Mouse (Mus musculus) embryonic fibroblast, embryonic 13.5 days (primary cell): ENCODE results near the gene Olfr507. TPM values are rescaled to one million over a fixed set of nuclear protein-coding genes. Genes with fewer than 3 reads are reported as not detected.
"Not testable (repeated sequence)": the region's sequence is repeated elsewhere in the genome, so short reads cannot be mapped to it uniquely, and the experiment has no call there.

Experiments
- H3K27ac ChIP-seq: 2 replicates; pipeline ENCODE4 v1.5.1; 2012; ENCODE audit warnings: low read length, control low read depth, inconsistent platforms; ENCODE audit not compliant: insufficient read depth
- H3K4me1 ChIP-seq: 2 replicates; pipeline ENCODE4 v1.6.1; 2011; ENCODE audit warnings: low read length; ENCODE audit not compliant: control insufficient read depth, insufficient read depth
- H3K4me3 ChIP-seq: 2 replicates; pipeline ENCODE4 v1.5.1; 2011; ENCODE audit warnings: mild to moderate bottlenecking, control low read depth, low read length; ENCODE audit not compliant: insufficient read depth
- CTCF ChIP-seq: IDR thresholded peaks from 2 replicates; pipeline ENCODE4 v1.5.1; 2011; ENCODE audit warnings: mild to moderate bottlenecking, control low read depth, low read length, moderate library complexity, borderline replicate concordance; ENCODE audit not compliant: insufficient read depth
- POLR2A ChIP-seq: IDR thresholded peaks from 2 replicates; pipeline ENCODE4 v1.6.1; 2011; ENCODE audit warnings: low read depth, mild to moderate bottlenecking, control low read depth, low read length, moderate library complexity
- polyA plus RNA-seq: library from polyadenylated mRNA; stranded (reverse); fragments of >200 nt; gene quantifications from 2 replicates; pipeline ENCODE4 v1.2.4, GENCODE M21; 2011; ENCODE audit warnings: low read depth; ENCODE audit not compliant: missing spikeins, insufficient read length

Olfr507 gene
- polyA plus RNA-seq, result not detected in 2 replicates

- no peak within 1 kb of the TSS for H3K4me3 ChIP-seq
- TF ChIP-seq POLR2A, result no peak
- TF ChIP-seq CTCF, result no peak
- no peak within 1 kb of the TSS for H3K27ac ChIP-seq
- no peaks in the 10 kb centered on the region for H3K4me1 ChIP-seq
Observed at GRCm38 (mm10) chr7:108621514-108621913, at the start of gene Olfr507. TSS of gene Olfr507 (plus strand) at chr7:108621814.

- no peak for TF ChIP-seq POLR2A
- no peak for TF ChIP-seq CTCF
- Histone ChIP-seq H3K4me3 (no peak overlapping the region), H3K27ac (no peak overlapping the region), H3K4me1 (no peaks in the 10 kb centered on the region)
Observed at GRCm38 (mm10) chr7:108589797-108590196, 31.8 kb upstream of the Olfr507 start.

- not testable (repeated sequence) for H3K4me3 ChIP-seq, H3K27ac ChIP-seq, H3K4me1 ChIP-seq
Observed at GRCm38 (mm10) chr7:108601916-108602315, 19.7 kb upstream of the Olfr507 start.

GRCm38 (mm10) chr7:108610487-108610886 is 11.1 kb upstream of the Olfr507 start, which contains the start of gene Olfr506:
TSS of gene Olfr506 (plus strand) at chr7:108610787.
- no peak for TF ChIP-seq CTCF
- TF ChIP-seq POLR2A, result no peak
- no peak within 1 kb of the TSS for H3K27ac ChIP-seq
- H3K4me3 ChIP-seq, result no peak within 1 kb of the TSS
- no peaks in the 10 kb centered on the region for H3K4me1 ChIP-seq

- TF ChIP-seq CTCF (no peak), POLR2A (no peak)
- Histone ChIP-seq H3K4me1 (no peaks in the 10 kb centered on the region), H3K27ac (no peak overlapping the region), H3K4me3 (no peak overlapping the region)
Observed at GRCm38 (mm10) chr7:108614110-108614509, 7.5 kb upstream of the Olfr507 start.

GRCm38 (mm10) chr7:108616781-108617180 is 4.8 kb upstream of the Olfr507 start:
- H3K27ac ChIP-seq, H3K4me1 ChIP-seq, H3K4me3 ChIP-seq: not testable (repeated sequence)

- Histone ChIP-seq H3K4me3 (no peak within 1 kb of the TSS), H3K4me1 (no peaks in the 10 kb centered on the region), H3K27ac (no peak within 1 kb of the TSS)
- TF ChIP-seq CTCF (no peak), POLR2A (no peak)
Observed at GRCm38 (mm10) chr7:108629694-108630093, 8.1 kb downstream of the Olfr507 start, which contains the start of gene Olfr508. TSS of gene Olfr508 (plus strand) at chr7:108629994.

- no peak for TF ChIP-seq POLR2A
- TF ChIP-seq CTCF, result no peak
- no peak within 1 kb of the TSS for H3K4me3 ChIP-seq
- no peaks in the 10 kb centered on the region for H3K4me1 ChIP-seq
- no peak within 1 kb of the TSS for H3K27ac ChIP-seq
Observed at GRCm38 (mm10) chr7:108651806-108652205, 30.2 kb downstream of the Olfr507 start, which contains the start of gene Olfr509. TSS of gene Olfr509 (minus strand) at chr7:108651906.

GRCm38 (mm10) chr7:108662419-108662818 is 40.8 kb downstream of the Olfr507 start:
- H3K4me1 ChIP-seq, result no peaks in the 10 kb centered on the region
- no peak overlapping the region for H3K27ac ChIP-seq
- H3K4me3 ChIP-seq, result no peak overlapping the region
- TF ChIP-seq CTCF, result no peak
- TF ChIP-seq POLR2A, result no peak

- TF ChIP-seq POLR2A, result no peak
- TF ChIP-seq CTCF, result no peak
- Histone ChIP-seq H3K4me1 (no peaks in the 10 kb centered on the region), H3K4me3 (no peak within 1 kb of the TSS), H3K27ac (no peak within 1 kb of the TSS)
Observed at GRCm38 (mm10) chr7:108666118-108666517, 44.5 kb downstream of the Olfr507 start, which contains the start of gene Olfr510. TSS of gene Olfr510 (plus strand) at chr7:108666418.

- no peak for TF ChIP-seq CTCF
- TF ChIP-seq POLR2A, result no peak
- Histone ChIP-seq H3K4me3 (no peak overlapping the region), H3K27ac (no peak overlapping the region), H3K4me1 (no peaks in the 10 kb centered on the region)
Observed at GRCm38 (mm10) chr7:108671058-108671457, 49.4 kb downstream of the Olfr507 start.

Other genes starting within 250 kb of the Olfr507 start
- not detected in 2 replicates for gene Olfr495, start 228.6 kb upstream of the Olfr507 start, polyA plus RNA-seq
- gene Olfr497, start 201.4 kb upstream of the Olfr507 start, polyA plus RNA-seq, result not detected in 2 replicates
- not detected in 2 replicates for gene Olfr498, start 156.5 kb upstream of the Olfr507 start, polyA plus RNA-seq
- not detected in 2 replicates for gene Olfr502, start 96.7 kb upstream of the Olfr507 start, polyA plus RNA-seq
- gene Olfr503, start 77.3 kb upstream of the Olfr507 start, polyA plus RNA-seq, result not detected in 2 replicates
- gene Olfr504, start 56.0 kb upstream of the Olfr507 start, polyA plus RNA-seq, result not detected in 2 replicates
- gene Olfr506, start 11.0 kb upstream of the Olfr507 start, polyA plus RNA-seq, result not detected in 2 replicates
- not detected in 2 replicates for gene Olfr508, start 8.2 kb downstream of the Olfr507 start, polyA plus RNA-seq
- not detected in 2 replicates for gene Olfr509, start 30.1 kb downstream of the Olfr507 start, polyA plus RNA-seq
- not detected in 2 replicates for gene Olfr510, start 44.6 kb downstream of the Olfr507 start, polyA plus RNA-seq
- gene Olfr512, start 91.5 kb downstream of the Olfr507 start, polyA plus RNA-seq, result not detected in 2 replicates
- gene Olfr513, start 129.2 kb downstream of the Olfr507 start, polyA plus RNA-seq, result not detected in 2 replicates
- gene Olfr514, start 204.2 kb downstream of the Olfr507 start, polyA plus RNA-seq, result not detected in 2 replicates
- not detected in 2 replicates for gene Olfr516, start 228.7 kb downstream of the Olfr507 start, polyA plus RNA-seq